Mouse (Mus musculus): ENCODE data around the gene Swsap1.

Swsap1 gene

DNA sequence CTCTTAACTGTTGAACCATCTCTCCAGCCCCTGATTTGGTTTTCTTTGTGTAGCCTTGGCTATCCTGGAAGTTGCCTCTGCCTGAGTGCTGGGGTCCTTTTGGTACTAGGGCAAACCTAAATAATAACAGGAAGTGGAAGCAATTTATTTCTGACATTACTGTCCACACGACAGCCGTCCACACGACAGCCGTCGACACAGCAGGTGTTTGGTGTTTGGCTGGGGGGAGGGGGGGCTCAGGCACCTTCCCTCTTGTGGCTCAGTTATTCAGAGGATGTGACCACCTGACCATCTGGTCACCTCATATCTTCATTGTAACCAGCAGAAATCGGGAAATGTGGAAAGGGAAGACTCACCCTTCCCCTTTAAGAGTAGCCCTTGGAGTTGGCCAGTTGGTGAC, 13.3 kb downstream of the Swsap1 start:
- DNase-seq (ENCODE audit: low spot score) = no peak

GRCm38 (mm10) chr9:21969304-21969703, 13.7 kb downstream of the Swsap1 start:
- DNase-seq (ENCODE audit: low spot score) = no peak

DNA sequence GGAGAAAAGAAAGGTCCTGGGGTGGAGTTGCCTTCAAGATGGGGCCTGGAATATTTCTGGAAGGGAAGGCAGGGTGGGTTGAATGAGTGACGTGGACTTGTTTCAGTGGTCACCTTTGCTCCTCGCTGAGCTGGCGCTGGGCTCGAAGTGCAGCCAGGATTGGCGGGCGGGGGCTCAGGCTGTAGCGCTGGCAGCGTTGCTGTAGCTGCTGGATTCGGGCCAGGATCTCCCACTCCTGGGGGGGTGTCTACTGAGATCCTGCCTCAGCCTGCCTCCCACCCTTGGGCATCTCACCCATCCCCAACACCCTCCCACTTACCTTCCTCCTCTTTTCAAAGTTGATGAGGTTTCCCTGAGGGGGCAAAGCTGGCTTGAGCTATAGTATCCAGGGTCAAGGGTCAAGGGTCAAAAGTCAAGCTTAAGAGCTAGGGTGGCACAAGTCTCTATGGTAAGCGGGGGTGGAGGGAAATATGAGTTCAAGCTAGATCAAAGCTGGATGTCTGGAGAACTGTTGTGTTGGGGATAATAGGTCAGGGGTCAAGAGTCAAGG, 21.1 kb downstream of the Swsap1 start:
- DNase-seq (ENCODE audit: low spot score) = no peak

GRCm38 (mm10) chr9:21977331-21977730, 21.8 kb downstream of the Swsap1 start:
- no peak for DNase-seq (ENCODE audit: low spot score)

GRCm38 (mm10) chr9:21977972-21978371, 22.4 kb downstream of the Swsap1 start:
- DNase-seq (ENCODE audit: low spot score) = no peak

DNA sequence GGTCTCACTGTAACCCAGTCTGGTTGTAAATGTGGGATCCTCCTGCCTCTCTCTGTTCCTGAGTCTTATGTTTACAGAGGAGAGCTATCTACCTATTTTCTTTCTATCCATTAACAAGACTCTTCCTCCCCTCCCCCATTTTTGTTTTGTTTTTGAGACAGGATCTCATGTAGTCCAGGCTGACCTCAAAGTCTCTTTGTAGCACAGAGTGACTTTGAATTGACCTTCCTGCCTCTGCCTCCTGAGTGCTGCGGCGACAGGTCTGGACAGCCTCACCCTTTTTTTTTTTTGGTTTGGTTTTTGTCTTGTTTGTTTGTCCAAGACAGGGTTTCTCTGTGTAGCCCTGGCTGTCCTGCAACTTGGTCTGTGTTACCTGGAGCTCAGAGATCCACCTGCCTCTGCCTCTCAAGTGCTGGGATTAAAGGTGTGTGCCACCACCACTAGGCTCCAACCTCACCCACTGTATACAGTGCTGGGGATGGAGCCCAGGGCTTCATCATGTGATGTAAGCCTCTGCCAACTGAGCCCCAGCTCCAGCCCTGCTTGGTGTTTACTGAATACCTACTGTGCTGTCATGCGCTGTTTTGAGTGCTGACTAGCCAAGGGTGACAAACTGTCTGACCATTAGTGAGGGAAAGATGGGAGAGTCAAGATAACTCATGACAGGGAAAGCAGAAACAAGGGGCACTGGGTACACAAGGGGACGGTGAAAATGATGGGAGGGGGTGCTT, 23.0 kb downstream of the Swsap1 start:
- DNase-seq (ENCODE audit: low spot score) = no peak

GRCm38 (mm10) chr9:21983911-21984310, 28.4 kb downstream of the Swsap1 start:
- no peak for DNase-seq (ENCODE audit: low spot score)

DNA sequence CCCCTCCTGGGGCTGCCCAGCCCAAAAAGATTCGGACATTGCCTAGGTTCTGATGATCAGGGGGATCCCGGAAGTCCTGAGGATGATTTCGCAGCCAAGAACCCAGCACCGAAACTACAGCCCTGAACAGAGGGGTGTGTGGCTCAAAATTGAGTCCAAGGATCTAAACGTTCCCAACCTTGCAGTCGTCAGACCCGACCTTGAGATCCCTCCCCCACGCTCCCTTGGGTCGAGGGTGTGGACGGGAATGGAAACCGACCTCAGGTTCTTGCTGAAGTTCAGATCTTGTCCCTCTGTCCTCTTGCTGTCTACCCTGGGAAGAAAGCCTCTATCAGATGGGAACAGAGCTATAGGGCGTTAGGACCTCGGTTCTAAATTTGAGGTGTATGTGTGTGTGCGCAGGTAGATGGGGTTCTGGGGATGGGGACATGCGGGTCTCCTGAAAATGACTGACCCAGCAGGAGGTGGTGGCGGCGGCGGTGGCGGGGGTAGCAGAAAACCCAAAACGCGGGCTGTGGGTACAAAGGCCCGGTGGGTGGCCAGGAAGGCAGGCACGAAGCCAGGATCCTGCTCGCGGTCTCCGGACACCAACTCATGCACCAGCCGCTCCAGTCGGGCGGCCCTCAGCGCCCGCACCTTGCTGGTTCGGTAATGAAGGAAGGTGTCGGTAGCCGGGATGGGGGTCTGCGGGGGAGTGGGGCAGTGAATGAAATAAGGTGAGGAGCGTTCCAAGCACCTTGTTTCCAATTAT, 32.2 kb downstream of the Swsap1 start:
- peak; percentile 20 for DNase-seq (ENCODE audit: low spot score)

- peak; percentile 45 for DNase-seq (ENCODE audit: low spot score)
These were observed 33.0 kb downstream of the Swsap1 start for GRCm38 (mm10) chr9:21988421-21989101.

DNA sequence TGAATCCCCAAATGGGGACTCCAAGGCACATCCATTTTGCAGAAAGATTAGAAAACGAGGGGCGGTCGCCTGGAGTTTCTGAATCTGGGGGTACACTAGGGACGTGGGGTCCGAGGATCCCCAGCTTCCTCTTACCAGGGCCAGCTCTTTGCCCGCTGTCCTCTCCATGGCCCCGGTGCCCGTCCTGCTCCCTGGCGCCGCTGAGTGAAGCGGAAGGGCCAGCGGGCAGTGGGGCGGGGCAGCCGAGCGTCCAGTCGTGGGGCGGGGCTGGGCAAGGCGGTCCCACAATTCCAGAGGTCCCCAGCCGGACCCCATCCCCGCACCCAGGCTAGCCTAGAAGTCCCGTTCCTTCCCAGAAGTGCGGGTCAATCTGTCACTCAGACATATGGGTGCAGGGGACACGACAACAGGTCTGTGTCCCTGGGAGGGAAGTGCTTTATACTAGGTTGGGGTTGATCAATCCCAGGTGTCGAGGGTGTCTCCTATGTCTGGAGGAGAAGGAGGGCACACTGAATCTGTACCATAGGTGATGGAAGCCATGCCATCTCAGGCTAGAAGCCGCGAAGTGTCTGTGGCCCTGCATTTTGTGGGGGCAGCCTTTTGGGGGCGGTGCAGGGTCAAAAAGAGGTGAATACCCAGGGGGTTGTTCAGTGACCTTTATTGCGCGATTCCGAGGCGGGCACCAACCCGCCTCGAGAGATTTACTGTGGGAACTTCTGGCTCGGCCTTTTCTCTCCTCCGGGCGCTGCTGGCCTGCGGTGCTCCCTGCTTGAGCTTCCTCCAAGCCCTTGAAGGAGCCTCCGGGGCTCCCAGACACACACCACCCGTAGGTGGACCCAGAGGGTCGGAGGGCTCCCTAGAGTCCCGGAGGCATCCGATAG, 33.9 kb downstream of the Swsap1 start, which contains the start of gene Rgl3:
TSS of gene Rgl3 (minus strand) at position 217 of the 881 bp plus-strand sequence.
- peak; percentile 70 for DNase-seq (ENCODE audit: low spot score)

DNA sequence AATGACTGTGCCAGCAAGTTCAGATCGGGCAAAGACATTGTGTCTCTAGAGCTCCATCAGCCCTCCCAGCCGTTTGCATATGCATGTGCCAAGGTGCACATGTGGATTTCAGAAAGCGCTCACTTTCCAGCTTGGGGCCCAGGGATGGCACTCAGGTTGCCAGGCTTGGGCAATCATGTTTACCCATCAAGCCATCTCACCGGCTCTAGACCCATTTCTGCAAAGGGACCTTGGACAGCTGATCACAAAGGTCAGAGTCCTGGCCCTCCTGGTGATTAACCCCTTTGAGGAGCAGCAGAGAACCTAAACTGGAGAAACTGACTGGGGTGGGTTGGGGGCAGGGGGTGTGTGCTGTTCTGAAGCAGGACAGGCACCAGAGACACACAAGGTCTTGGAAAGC, 36.7 kb downstream of the Swsap1 start:
- no peak for DNase-seq (ENCODE audit: low spot score)

DNA sequence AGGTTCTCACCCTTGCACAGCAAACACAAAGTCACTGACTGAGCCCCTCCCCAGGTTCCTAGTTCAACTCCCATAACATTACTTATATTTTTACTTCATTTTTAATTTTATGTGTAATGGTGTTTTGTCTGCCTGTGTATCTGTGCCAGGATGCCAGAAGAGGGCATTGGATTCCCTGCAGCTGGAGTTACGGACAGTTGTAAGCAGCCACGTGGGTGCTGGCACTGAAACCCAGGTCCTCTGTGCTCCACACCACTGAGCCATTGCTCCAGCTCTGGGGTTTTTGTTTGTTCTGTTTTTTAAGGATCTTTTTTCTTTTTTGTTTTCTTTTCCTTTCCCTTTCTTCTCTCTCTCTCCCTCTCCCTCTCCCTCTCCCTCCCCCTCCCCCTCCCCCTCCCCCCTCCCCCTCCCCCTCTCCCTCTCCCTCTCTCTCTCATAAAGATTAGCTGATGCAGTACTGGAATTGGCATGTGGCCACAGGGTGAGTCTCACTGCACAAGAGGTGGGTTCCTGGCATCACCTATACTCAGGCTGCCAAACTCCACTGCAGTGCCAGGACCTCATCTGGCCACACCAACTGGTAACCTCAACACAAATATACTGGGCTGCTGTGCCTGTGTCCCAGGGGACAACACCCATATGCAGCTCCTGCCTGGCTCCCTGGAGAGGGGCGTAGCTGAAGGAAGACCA, 40.8 kb downstream of the Swsap1 start:
- DNase-seq (ENCODE audit: low spot score) = no peak

GRCm38 (mm10) chr9:22000296-22000695, 44.7 kb downstream of the Swsap1 start:
- no peak for DNase-seq (ENCODE audit: low spot score)

- no peak for DNase-seq (ENCODE audit: low spot score)
These were observed 46.1 kb downstream of the Swsap1 start for GRCm38 (mm10) chr9:22001633-22002032.

GRCm38 (mm10) chr9:22002194-22003162, 46.9 kb downstream of the Swsap1 start, which contains the start of the genes Ccdc151 and Prkcsh:
Ccdc151 (minus strand) TSS chr9:22002634.
Prkcsh (plus strand) TSS chr9:22002806.
- DNase-seq (ENCODE audit: low spot score) = peak; percentile 98

GRCm38 (mm10) chr9:22003163-22003554, 47.6 kb downstream of the Swsap1 start:
- no peak for DNase-seq (ENCODE audit: low spot score)

GRCm38 (mm10) chr9:22004546-22004945, 49.0 kb downstream of the Swsap1 start:
- DNase-seq (ENCODE audit: low spot score) = no peak

All from ovary, postnatal 36 days (tissue).